Mouse (Mus musculus): ENCODE measurements around the gene Cfap43.

DNA sequence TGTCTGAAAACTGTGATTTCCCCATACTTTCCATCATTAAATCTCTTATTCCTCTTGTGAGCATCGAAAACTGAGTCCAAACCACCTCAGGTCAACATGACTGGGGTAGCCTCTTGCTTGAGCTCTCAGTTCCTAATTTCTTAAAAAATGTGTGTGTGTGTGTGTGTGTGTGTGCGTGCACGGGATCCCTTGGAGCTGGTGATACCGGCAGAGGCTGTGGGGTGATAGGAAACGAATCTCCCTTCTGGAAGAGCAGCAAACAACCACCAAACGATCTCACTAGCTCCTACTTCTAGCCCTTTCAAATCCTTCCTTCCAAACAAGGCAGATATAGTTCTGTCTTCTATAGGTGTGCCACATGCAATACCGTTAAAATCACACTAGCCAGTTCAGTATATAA is 54.4 kb downstream of the Cfap43 start:
- no peak for TF ChIP-seq CTCF (IDR thresholded peaks at IDR 0.05; ENCODE audit: extremely low read depth, insufficient read depth, low read length)
- TF ChIP-seq POLR2A (IDR thresholded peaks at IDR 0.05; ENCODE audit: extremely low read depth, insufficient read depth, low read length): no peak

All from cortical plate, adult 2 months (tissue).